19 mouse cellular contexts compared by ENCODE assay signal in the genomic region with DNA sequence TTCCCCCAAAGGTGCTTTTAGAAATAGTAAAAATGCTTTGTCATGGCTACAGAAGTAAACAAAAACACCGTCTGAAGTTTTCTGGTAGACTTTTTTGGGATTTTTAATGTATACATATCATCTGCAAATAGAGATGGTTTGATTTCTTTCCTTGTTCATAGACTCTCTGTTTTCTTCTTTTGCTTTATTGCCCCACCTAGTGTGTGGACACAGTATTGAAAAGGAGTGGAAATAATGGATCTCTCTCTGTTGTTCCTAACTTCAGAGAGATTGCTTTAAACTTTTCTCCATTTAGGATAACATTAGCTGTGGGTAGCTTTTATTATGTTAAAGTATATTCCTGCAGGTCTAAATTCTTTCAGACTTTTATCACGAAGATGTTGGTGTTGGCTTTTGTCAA. TPM values are rescaled to one million over a fixed set of nuclear protein-coding genes. Genes with fewer than 3 reads are reported as not detected.
DNase-seq lines count a peak whose midpoint lies in the region; TF ChIP-seq lines count a peak whose summit lies in the region.
"Had no signal": no experiment of that assay in that cellular context is flagged by ENCODE, and none has a peak within 500 bp of the region (broad histone marks: within the 10 kb centered on the region; RNA-seq: fewer than 3 reads in every experiment).

No protein-coding gene starts in this region.

- WGBS in kidney, adult 2 months: 28% methylated on average over 2 of the region's 2 CpGs

- no peak overlapping the region for H3K4me3 ChIP-seq in kidney, adult 2 months (ENCODE audit: insufficient read depth, low read depth, low read length)
- H3K4me3 ChIP-seq: erythroblast, embryonic 14.5 days; limb, embryonic 10.5 days; megakaryocyte, embryonic 14.5 days had no signal

- no peaks in the 10 kb centered on the region; the same call in 1 of the 2 replicates for H3K27me3 ChIP-seq in kidney, adult 2 months (replicated peaks; ENCODE audit: control insufficient read depth, insufficient read depth, low read length)
- H3K27me3 ChIP-seq: megakaryocyte, embryonic 14.5 days had no signal

- DNase-seq in embryo, embryonic 10 days (ENCODE audit: low spot score): peak; percentile 4
- DNase-seq in embryo, embryonic 11 days: no peak
- peak; percentile 7 for DNase-seq in kidney, adult 2 months
- no peak for DNase-seq in kidney, postnatal 10 days
- DNase-seq in 3T3-L1 (ENCODE audit: low read depth, low spot score): peak; percentile 43
- peak; percentile 5 for DNase-seq in hindlimb bud, embryonic 11.5 days (ENCODE audit: extremely low spot score, low read depth, low spot score)
- no peak for DNase-seq in urinary bladder, postnatal 4 days (ENCODE audit: low spot score in 2 of 2)
- no peak for DNase-seq in right cerebral cortex, adult 2 months (ENCODE audit: low spot score in 2 of 2)
- DNase-seq: cerebellum, adult 2 months; heart, adult 11 months; heart, postnatal 10 days; kidney, postnatal 25 days; thymus, postnatal 14 days had no signal

- H3K27ac ChIP-seq in kidney, adult 2 months (ENCODE audit: insufficient read depth, low read depth, low read length): no peak overlapping the region
- H3K27ac ChIP-seq: limb, embryonic 10.5 days had no signal

- no peaks in the 10 kb centered on the region for H3K4me1 ChIP-seq in kidney, adult 2 months (ENCODE audit: control insufficient read depth, insufficient read depth, low read length)
- H3K4me1 ChIP-seq: limb, embryonic 10.5 days had no signal

- TF ChIP-seq CTCF in kidney, adult 2 months (conservative IDR thresholded peaks at IDR 0.05; ENCODE audit: insufficient read depth, insufficient read length, low read depth, low read length): no peak

- TF ChIP-seq POLR2A in kidney, adult 2 months (IDR thresholded peaks at IDR 0.05; ENCODE audit: low read depth, low read length): no peak

- H3K36me3 ChIP-seq in kidney, adult 2 months (ENCODE audit: control insufficient read depth, insufficient read depth, low read length): no peaks in the 10 kb centered on the region
- H3K36me3 ChIP-seq: limb, embryonic 10.5 days had no signal

RNA-seq across cellular contexts. Expression of a gene that starts 2.3 kb away (rescaled TPM):
- not detected in 2 replicates for polyA plus RNA-seq in kidney, adult 2 months (2012; rRNA removed)
- polyA plus RNA-seq: cerebellum, adult 2 months; erythroblast, embryonic 14.5 days; inflammation-experienced regulatory T-cells, adult 6 months; limb, embryonic 10.5 days; liver, embryonic 16.5 days; stomach, embryonic 14.5 days had no signal

RNA-seq across cellular contexts. Expression of a gene that starts 34.0 kb away (rescaled TPM):
- polyA plus RNA-seq in kidney, adult 2 months (2012; rRNA removed): not detected in 2 replicates
- polyA plus RNA-seq: cerebellum, adult 2 months; erythroblast, embryonic 14.5 days; inflammation-experienced regulatory T-cells, adult 6 months; liver, embryonic 16.5 days; stomach, embryonic 14.5 days had no signal

RNA-seq across cellular contexts. Expression of a gene that starts 43.8 kb away (rescaled TPM):
- polyA plus RNA-seq in kidney, adult 2 months (2012; rRNA removed): 0.81 and 0.87 TPM in 2 replicates

RNA-seq across cellular contexts. Expression of a gene that starts 43.9 kb away (rescaled TPM):
- polyA plus RNA-seq in kidney, adult 2 months (2012; rRNA removed): 0.05 TPM in 1 of 2 replicates, not detected in the other
- polyA plus RNA-seq: inflammation-experienced regulatory T-cells, adult 6 months had no signal

RNA-seq across cellular contexts. Expression of a gene that starts 55.6 kb away (rescaled TPM):
- polyA plus RNA-seq in kidney, adult 2 months (2012; rRNA removed): 2.1 and 2.8 TPM in 2 replicates

Comparison
In these comparisons a context has a peak if more than half of its experiments do, and no peak if none do; other contexts are left out.
1. DNase-seq: peak in embryo, embryonic 10 days (single experiment), kidney, adult 2 months (single experiment), 3T3-L1 (single experiment) and hindlimb bud, embryonic 11.5 days (single experiment); none in embryo, embryonic 11 days (single experiment), kidney, postnatal 10 days (single experiment), urinary bladder, postnatal 4 days (0 of 2) and right cerebral cortex, adult 2 months (0 of 2).